Mouse (Mus musculus) liver, adult 2 months (tissue): ENCODE measurements around the gene Atat1.

Experiments
- CTCF ChIP-seq: fragments of 200-500 bp; IDR thresholded peaks from 2 replicates; pipeline ENCODE4 v1.5.1; 2011; ENCODE audit warnings: low read depth, low read length, control low read depth
- POLR2A ChIP-seq: fragments of 200-500 bp; IDR thresholded peaks from 2 replicates; pipeline ENCODE4 v1.6.1; 2011; ENCODE audit warnings: low read length, control low read depth; ENCODE audit not compliant: insufficient read depth; ENCODE audit errors: extremely low read depth

DNA sequence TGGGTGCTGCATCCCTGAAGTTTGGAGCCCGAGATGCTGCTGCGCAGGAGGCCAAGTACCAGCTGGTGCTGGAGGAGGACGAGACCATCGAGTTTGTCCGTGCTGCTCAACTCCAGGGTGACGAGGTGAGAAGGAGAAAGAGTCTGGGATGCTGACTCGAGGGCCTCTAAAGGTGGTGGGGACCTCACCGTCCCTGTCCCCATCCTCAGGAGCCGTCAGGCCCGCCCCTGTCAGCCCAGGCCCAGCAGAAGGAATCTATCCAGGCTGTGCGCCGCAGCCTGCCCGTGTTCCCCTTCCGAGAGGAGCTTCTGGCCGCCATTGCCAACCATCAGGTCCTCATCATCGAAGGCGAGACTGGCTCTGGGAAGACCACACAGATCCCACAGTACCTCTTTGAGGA, 27.0 kb downstream of the Atat1 start:
- TF ChIP-seq POLR2A (no peak), CTCF (no peak)
